ENCODE assay signal across 8 mouse cellular contexts in genomic region chr13:31082448-31083140, GRCm38 (mm10).
A peak's percentile ranks its signal among the peaks of the same experiment; 100 is the strongest.
DNase-seq lines count a peak whose midpoint lies in the region; ATAC-seq lines count a peak whose summit lies in the region.

No protein-coding gene starts in this region.

- no peaks in the 10 kb centered on the region for H3K4me1 ChIP-seq in hindbrain, embryonic 16.5 days (ENCODE audit: control insufficient read depth, insufficient read depth, low read depth, low read length)
- peaks cover 3% of the 10 kb centered on the region; the same call in 1 of the 2 replicates for H3K4me1 ChIP-seq in midbrain, embryonic 15.5 days

- no peak overlapping the region for H3K4me2 ChIP-seq in hindbrain, embryonic 16.5 days (ENCODE audit: low read length)
- H3K4me2 ChIP-seq in midbrain, embryonic 15.5 days: no peak overlapping the region

- H3K4me3 ChIP-seq in hindbrain, embryonic 16.5 days (ENCODE audit: low read length): no peak overlapping the region
- no peak overlapping the region for H3K4me3 ChIP-seq in midbrain, embryonic 15.5 days

- H3K36me3 ChIP-seq in hindbrain, embryonic 16.5 days (ENCODE audit: control insufficient read depth, insufficient read depth, low read length): no peaks in the 10 kb centered on the region
- H3K36me3 ChIP-seq in midbrain, embryonic 15.5 days (replicated peaks): no peaks in the 10 kb centered on the region
- H3K36me3 ChIP-seq in splenic B cell, adult 2 months (ENCODE audit: control insufficient read depth, insufficient read depth, low read length, poor library complexity, severe bottlenecking): no peaks in the 10 kb centered on the region

- H3K9me3 ChIP-seq in hindbrain, embryonic 16.5 days (ENCODE audit: control insufficient read depth, low read length): no peaks in the 10 kb centered on the region
- H3K9me3 ChIP-seq in midbrain, embryonic 15.5 days: no peaks in the 10 kb centered on the region

- intact Hi-C loops in heart, postnatal 25 days (cut with DNase I): loop anchor here (1.0 to 2.0 kb wide), 2 partner anchors 536 to 576 kb away; no protein-coding TSS in a partner anchor

- H3K27me3 ChIP-seq in hindbrain, embryonic 16.5 days (replicated peaks; ENCODE audit: control insufficient read depth, insufficient read depth, low read length): peaks cover 9% of the 10 kb centered on the region
- H3K27me3 ChIP-seq in midbrain, embryonic 15.5 days (replicated peaks): peaks cover 11% of the 10 kb centered on the region; the same call in 1 of the 2 replicates
- no peaks in the 10 kb centered on the region for H3K27me3 ChIP-seq in splenic B cell, adult 2 months (ENCODE audit: control insufficient read depth, insufficient read depth, low read length, poor library complexity, severe bottlenecking)

- DNase-seq in heart, adult 9 months (ENCODE audit: low spot score in 2 of 2): peak; percentile 7 to 55
- no peak for DNase-seq in heart, postnatal 25 days (ENCODE audit: low spot score)
- DNase-seq in adrenal gland, adult 2 months: peak; percentile 63
- DNase-seq in embryo, embryonic 9.5 days (ENCODE audit: extremely low spot score): peak; percentile 73
- peak; percentile 19 to 83 for DNase-seq in left cerebral cortex, adult 9 months (ENCODE audit: low spot score in 2 of 2)
- DNase-seq in splenic B cell, adult 2 months (ENCODE audit: low read depth, low spot score): peak; percentile 75

- WGBS in hindbrain, embryonic 16.5 days: 36% methylated on average over 13 of the region's 13 CpGs
- WGBS in midbrain, embryonic 15.5 days: 39% methylated on average over 13 of the region's 13 CpGs

- H3K9ac ChIP-seq in hindbrain, embryonic 16.5 days (ENCODE audit: low read depth, low read length): no peak overlapping the region
- no peak overlapping the region for H3K9ac ChIP-seq in midbrain, embryonic 15.5 days

- peak; percentile 79 for ATAC-seq in hindbrain, embryonic 16.5 days
- peak; percentile 63 for ATAC-seq in midbrain, embryonic 15.5 days (replicated peaks)

- no peak overlapping the region for H3K27ac ChIP-seq in hindbrain, embryonic 16.5 days (ENCODE audit: low read depth, low read length)
- H3K27ac ChIP-seq in midbrain, embryonic 15.5 days: no peak overlapping the region
